Mouse (Mus musculus): Measurements from ENCODE around the gene Golga3. TPM values are rescaled to one million over a fixed set of nuclear protein-coding genes. Genes with fewer than 3 reads are reported as not detected.

The Golga3 gene
- polyA plus RNA-seq, 1 experiment = 11.5 TPM

- no peak overlapping the region for H3K4me3 ChIP-seq (ENCODE audit: control insufficient read depth, insufficient read depth, low read length)
- H3K4me1 ChIP-seq (replicated peaks; ENCODE audit: control insufficient read depth, insufficient read depth, low read length) = no peaks in the 10 kb centered on the region
- 91% methylated on average over 3 of the region's 3 CpGs for WGBS
- DNase-seq = no peak
- no peak for TF ChIP-seq CTCF (IDR thresholded peaks at IDR 0.05; ENCODE audit: borderline replicate concordance, control insufficient read depth, extremely low read depth, insufficient read depth, low read length, poor library complexity)
- TF ChIP-seq POLR2A (IDR thresholded peaks at IDR 0.05; ENCODE audit: control insufficient read depth, extremely low read depth, insufficient read depth, low read length, poor library complexity) = no peak
- no peak overlapping the region for H3K27ac ChIP-seq (ENCODE audit: control insufficient read depth, insufficient read depth, low read length)
- H3K36me3 ChIP-seq (ENCODE audit: control insufficient read depth, insufficient read depth, low read length) = peaks cover 40% of the 10 kb centered on the region
- H3K27me3 ChIP-seq (ENCODE audit: control insufficient read depth, insufficient read depth, low read length) = no peaks in the 10 kb centered on the region
These were observed 48.6 kb downstream of the Golga3 start for GRCm38 (mm10) chr5:110225056-110225455.

- Histone ChIP-seq H3K4me1 (replicated peaks; ENCODE audit: control insufficient read depth, insufficient read depth, low read length) (peaks cover 3% of the 10 kb centered on the region), H3K27ac (ENCODE audit: control insufficient read depth, insufficient read depth, low read length) (no peak overlapping the region), H3K4me3 (ENCODE audit: control insufficient read depth, insufficient read depth, low read length) (no peak overlapping the region), H3K27me3 (ENCODE audit: control insufficient read depth, insufficient read depth, low read length) (no peaks in the 10 kb centered on the region), H3K36me3 (ENCODE audit: control insufficient read depth, insufficient read depth, low read length) (peaks cover 19% of the 10 kb centered on the region)
- DNase-seq = no peak
- TF ChIP-seq POLR2A (IDR thresholded peaks at IDR 0.05; ENCODE audit: control insufficient read depth, extremely low read depth, insufficient read depth, low read length, poor library complexity) = no peak
- no peak for TF ChIP-seq CTCF (IDR thresholded peaks at IDR 0.05; ENCODE audit: borderline replicate concordance, control insufficient read depth, extremely low read depth, insufficient read depth, low read length, poor library complexity)
- 88% methylated on average over 1 of the region's 1 CpGs for WGBS
These were observed 50.9 kb downstream of the Golga3 start for GRCm38 (mm10) chr5:110227336-110227883.

GRCm38 (mm10) chr5:110230401-110230779 is 53.9 kb downstream of the Golga3 start:
- H3K27me3 ChIP-seq (ENCODE audit: control insufficient read depth, insufficient read depth, low read length) = no peaks in the 10 kb centered on the region
- H3K27ac ChIP-seq (ENCODE audit: control insufficient read depth, insufficient read depth, low read length) = no peak overlapping the region
- 4% methylated on average over 8 of the region's 8 CpGs for WGBS
- DNase-seq = no peak
- TF ChIP-seq CTCF (IDR thresholded peaks at IDR 0.05; ENCODE audit: borderline replicate concordance, control insufficient read depth, extremely low read depth, insufficient read depth, low read length, poor library complexity) (no peak), POLR2A (IDR thresholded peaks at IDR 0.05; ENCODE audit: control insufficient read depth, extremely low read depth, insufficient read depth, low read length, poor library complexity) (no peak)
- H3K4me1 ChIP-seq (replicated peaks; ENCODE audit: control insufficient read depth, insufficient read depth, low read length) = peaks cover 3% of the 10 kb centered on the region
- H3K36me3 ChIP-seq (ENCODE audit: control insufficient read depth, insufficient read depth, low read length) = 0 out of 2 replicates have a peak, but pooled peaks cover 8% of the 10 kb centered on the region
- H3K4me3 ChIP-seq (ENCODE audit: control insufficient read depth, insufficient read depth, low read length) = peak overlapping the region; percentile 88

GRCm38 (mm10) chr5:110230780-110231461 is 54.4 kb downstream of the Golga3 start, which contains the start of gene Ankle2:
TSS of gene Ankle2 (plus strand) at chr5:110231004.
- Histone ChIP-seq H3K27ac (ENCODE audit: control insufficient read depth, insufficient read depth, low read length) (peak within 1 kb of the TSS; percentile 27; the same call in 1 of the 2 replicates), H3K36me3 (ENCODE audit: control insufficient read depth, insufficient read depth, low read length) (0 out of 2 replicates have a peak, but pooled peaks cover 9% of the 10 kb centered on the region), H3K4me1 (replicated peaks; ENCODE audit: control insufficient read depth, insufficient read depth, low read length) (peaks cover 3% of the 10 kb centered on the region), H3K27me3 (ENCODE audit: control insufficient read depth, insufficient read depth, low read length) (no peaks in the 10 kb centered on the region), H3K4me3 (ENCODE audit: control insufficient read depth, insufficient read depth, low read length) (peak within 1 kb of the TSS; percentile 88)
- peak; percentile 93 for DNase-seq
- under 1% methylated on average over 81 of the region's 81 CpGs for WGBS
- TF ChIP-seq CTCF (IDR thresholded peaks at IDR 0.05; ENCODE audit: borderline replicate concordance, control insufficient read depth, extremely low read depth, insufficient read depth, low read length, poor library complexity) (peak; percentile 30; the same call in 1 of the 2 replicates), POLR2A (IDR thresholded peaks at IDR 0.05; ENCODE audit: control insufficient read depth, extremely low read depth, insufficient read depth, low read length, poor library complexity) (peak; percentile 84)

- no peak overlapping the region for H3K27ac ChIP-seq (ENCODE audit: control insufficient read depth, insufficient read depth, low read length)
- peaks cover 14% of the 10 kb centered on the region; the same call in 1 of the 2 replicates for H3K36me3 ChIP-seq (ENCODE audit: control insufficient read depth, insufficient read depth, low read length)
- DNase-seq = peak; percentile 15
- no peaks in the 10 kb centered on the region for H3K27me3 ChIP-seq (ENCODE audit: control insufficient read depth, insufficient read depth, low read length)
- peak overlapping the region; percentile 15 for H3K4me3 ChIP-seq (ENCODE audit: control insufficient read depth, insufficient read depth, low read length)
- 40% methylated on average over 13 of the region's 13 CpGs for WGBS
- TF ChIP-seq CTCF (IDR thresholded peaks at IDR 0.05; ENCODE audit: borderline replicate concordance, control insufficient read depth, extremely low read depth, insufficient read depth, low read length, poor library complexity) = no peak
- TF ChIP-seq POLR2A (IDR thresholded peaks at IDR 0.05; ENCODE audit: control insufficient read depth, extremely low read depth, insufficient read depth, low read length, poor library complexity) = no peak
- H3K4me1 ChIP-seq (replicated peaks; ENCODE audit: control insufficient read depth, insufficient read depth, low read length) = peaks cover 3% of the 10 kb centered on the region
These were observed 55.1 kb downstream of the Golga3 start for GRCm38 (mm10) chr5:110231638-110232037.

GRCm38 (mm10) chr5:110232346-110232745 is 55.8 kb downstream of the Golga3 start:
- WGBS = 20% methylated on average over 6 of the region's 6 CpGs
- no peak for TF ChIP-seq CTCF (IDR thresholded peaks at IDR 0.05; ENCODE audit: borderline replicate concordance, control insufficient read depth, extremely low read depth, insufficient read depth, low read length, poor library complexity)
- no peak for TF ChIP-seq POLR2A (IDR thresholded peaks at IDR 0.05; ENCODE audit: control insufficient read depth, extremely low read depth, insufficient read depth, low read length, poor library complexity)
- no peak overlapping the region for H3K4me3 ChIP-seq (ENCODE audit: control insufficient read depth, insufficient read depth, low read length)
- H3K4me1 ChIP-seq (replicated peaks; ENCODE audit: control insufficient read depth, insufficient read depth, low read length) = peaks cover 3% of the 10 kb centered on the region
- H3K36me3 ChIP-seq (ENCODE audit: control insufficient read depth, insufficient read depth, low read length) = peaks cover 20% of the 10 kb centered on the region
- no peaks in the 10 kb centered on the region for H3K27me3 ChIP-seq (ENCODE audit: control insufficient read depth, insufficient read depth, low read length)
- DNase-seq = no peak
- H3K27ac ChIP-seq (ENCODE audit: control insufficient read depth, insufficient read depth, low read length) = no peak overlapping the region

All from thymus, adult 2 months (tissue).